Mouse (Mus musculus) forebrain, embryonic 13.5 days (tissue): Measurements from ENCODE around the gene Atp6v1e1. TPM values are rescaled to one million over a fixed set of nuclear protein-coding genes. Genes with fewer than 3 reads are reported as not detected.

Experiments
- ATAC-seq: fragments of 200-750 bp; cut with Nextera tagmentation; 2 replicates; pipeline ENCODE4 v1.8.0; 2017
- H3K27ac ChIP-seq: fragments of 300-500 bp; sonication (generic); 2 replicates; pipeline ENCODE4 v1.5.1; 2015; ENCODE audit warnings: inconsistent platforms, mild to moderate bottlenecking, moderate library complexity
- H3K27me3 ChIP-seq: fragments of 300-500 bp; sonication (generic); 2 replicates; pipeline ENCODE4 v1.6.1; 2015; ENCODE audit warnings: mild to moderate bottlenecking, inconsistent platforms
- H3K36me3 ChIP-seq: fragments of 300-500 bp; sonication (generic); 2 replicates; pipeline ENCODE4 v1.6.1; 2015; ENCODE audit warnings: mild to moderate bottlenecking, inconsistent platforms; ENCODE audit not compliant: poor library complexity, severe bottlenecking
- H3K4me1 ChIP-seq: fragments of 300-500 bp; sonication (generic); 2 replicates; pipeline ENCODE4 v1.6.1; 2015; ENCODE audit warnings: inconsistent platforms
- H3K4me2 ChIP-seq: fragments of 300-500 bp; sonication (generic); 2 replicates; pipeline ENCODE4 v1.6.1; 2015; ENCODE audit warnings: inconsistent platforms, mild to moderate bottlenecking, moderate library complexity
- H3K4me3 ChIP-seq: fragments of 300-500 bp; sonication (generic); 2 replicates; pipeline ENCODE4 v1.5.1; 2015; ENCODE audit warnings: mild to moderate bottlenecking, inconsistent platforms
- H3K9ac ChIP-seq: fragments of 300-500 bp; sonication (generic); 2 replicates; pipeline ENCODE4 v1.6.1; 2015; ENCODE audit warnings: mild to moderate bottlenecking, inconsistent platforms
- H3K9me3 ChIP-seq: fragments of 300-500 bp; sonication (generic); replicated peaks from 2 replicates; pipeline ENCODE4 v1.6.1; 2016; ENCODE audit warnings: inconsistent platforms
- WGBS: fragments of 180-500 bp; shearing (Covaris S2); methylation state at CpG from one replicate; pipeline ENCODE4 v1.1.7; 2015; 5-methylcytosine and 5-hydroxymethylcytosine counted together
- polyA plus RNA-seq: library from polyadenylated mRNA; unstranded; fragments of >200 nt; fragmentation: Nextera tagmentation; extraction: Ambion mirVana; gene quantifications from 2 replicates; pipeline ENCODE4 v1.2.1, GENCODE M21; 2015

Gene Atp6v1e1
- polyA plus RNA-seq, 1 experiment from 2014 or later = 196 TPM

DNA sequence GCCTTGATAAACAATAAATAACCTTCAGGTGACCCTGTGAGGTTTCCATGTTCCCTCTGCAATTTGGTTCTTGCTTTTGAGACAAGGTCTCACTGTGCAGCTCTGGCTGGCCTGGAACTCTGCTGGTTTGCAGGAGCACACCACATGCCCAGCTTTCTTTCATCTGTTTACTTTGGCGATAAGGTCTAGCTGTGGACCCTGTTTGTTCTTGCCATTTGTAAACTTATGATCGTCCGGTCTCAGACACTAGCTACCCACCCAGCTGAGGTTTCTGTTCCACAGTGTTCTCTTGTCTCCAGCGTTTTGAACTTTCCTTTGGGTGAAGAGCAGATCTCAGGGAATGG lies 14.9 kb downstream of the Atp6v1e1 start:
- WGBS = 98% methylated on average over 4 of the region's 4 CpGs
- H3K36me3 ChIP-seq = peaks cover 94% of the 10 kb centered on the region
- no peaks in the 10 kb centered on the region for H3K9me3 ChIP-seq
- H3K4me3 ChIP-seq = no peak overlapping the region
- no peak overlapping the region for H3K27ac ChIP-seq
- H3K27me3 ChIP-seq = no peaks in the 10 kb centered on the region
- no peak overlapping the region for H3K9ac ChIP-seq
- no peak for ATAC-seq
- H3K4me2 ChIP-seq = no peak overlapping the region
- H3K4me1 ChIP-seq = no peaks in the 10 kb centered on the region

DNA sequence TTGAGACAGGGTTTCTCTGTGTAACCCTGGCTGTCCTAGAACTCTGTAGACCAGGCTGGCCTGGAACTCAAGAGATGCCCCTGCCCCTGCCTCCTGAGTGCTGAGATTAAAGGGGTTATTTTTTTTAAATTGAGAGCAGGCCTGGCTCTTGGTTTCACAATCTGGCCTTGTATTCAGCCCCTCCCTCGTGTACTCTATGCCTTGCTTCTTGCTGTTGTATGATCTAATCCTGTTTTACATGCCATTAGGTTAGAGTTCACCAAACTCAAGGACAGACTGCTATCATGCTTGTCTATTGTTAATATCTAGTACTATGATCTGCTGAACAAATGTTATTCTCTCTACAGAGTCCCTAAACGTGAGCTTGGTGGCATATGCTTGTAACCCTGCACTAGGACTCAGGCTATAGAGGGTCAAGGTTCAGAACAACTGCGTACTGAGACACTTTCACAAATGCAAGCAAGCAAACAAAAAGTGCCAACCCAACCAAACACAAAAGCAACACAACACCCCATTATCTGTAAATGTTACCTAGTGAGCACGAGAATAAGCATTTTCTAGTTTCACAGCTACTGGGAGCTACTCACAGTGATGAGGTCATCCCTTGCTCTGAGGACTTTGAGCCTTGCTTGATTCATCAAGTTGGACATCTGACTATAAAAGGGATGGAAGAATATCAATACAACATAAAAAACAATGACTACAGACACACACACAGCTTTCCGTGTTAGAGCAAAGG lies 15.4 kb downstream of the Atp6v1e1 start:
- Histone ChIP-seq H3K27me3 (no peaks in the 10 kb centered on the region), H3K36me3 (peaks cover 97% of the 10 kb centered on the region), H3K4me2 (no peak overlapping the region), H3K27ac (no peak overlapping the region), H3K4me3 (no peak overlapping the region), H3K9ac (no peak overlapping the region), H3K4me1 (no peaks in the 10 kb centered on the region), H3K9me3 (no peaks in the 10 kb centered on the region)
- WGBS = 84% methylated on average over 5 of the region's 5 CpGs
- no peak for ATAC-seq

DNA sequence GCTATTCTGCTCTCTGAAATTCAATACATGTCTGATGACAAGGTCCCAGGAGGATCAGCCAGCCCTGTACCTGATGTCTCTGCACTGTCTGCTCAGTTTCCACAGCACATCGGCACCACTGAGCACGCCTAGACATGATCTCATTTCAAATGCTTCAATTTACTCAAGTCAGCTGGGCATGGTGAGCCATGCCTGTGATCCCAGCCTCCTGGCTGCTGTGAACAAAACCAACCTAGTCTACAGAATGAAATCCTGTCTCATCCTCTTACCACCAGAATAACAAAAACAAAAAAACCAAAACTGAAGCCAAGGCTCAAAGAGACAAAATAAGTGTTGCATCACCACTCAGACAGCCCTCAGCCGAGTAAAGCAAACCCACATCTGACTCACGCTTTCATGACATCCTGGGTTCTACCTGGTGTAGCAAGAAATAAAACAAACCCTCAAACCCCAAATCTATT lies 23.0 kb downstream of the Atp6v1e1 start:
- no peak for ATAC-seq

DNA sequence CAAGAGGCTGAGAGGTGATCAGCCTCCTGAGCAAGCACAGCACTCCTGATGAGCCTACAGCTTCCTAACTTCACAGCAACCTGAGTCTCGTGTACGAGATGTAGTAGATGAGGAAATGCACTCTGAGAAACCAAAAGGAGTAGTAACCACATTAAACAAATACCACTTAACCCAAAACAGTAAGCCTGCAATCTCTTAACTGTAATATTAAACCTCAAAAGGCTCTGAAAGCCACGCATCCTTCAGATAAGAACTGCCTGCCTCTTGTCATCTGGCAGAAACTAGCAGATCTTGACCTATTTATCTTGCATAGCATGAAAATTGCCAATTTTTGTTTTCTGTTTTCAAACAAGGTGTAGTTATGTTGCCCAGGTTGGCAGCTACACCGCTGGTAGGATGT lies 23.7 kb downstream of the Atp6v1e1 start:
- no peaks in the 10 kb centered on the region for H3K4me1 ChIP-seq
- no peak overlapping the region for H3K4me2 ChIP-seq
- no peak overlapping the region for H3K9ac ChIP-seq
- ATAC-seq = no peak
- H3K27me3 ChIP-seq = no peaks in the 10 kb centered on the region
- no peak overlapping the region for H3K27ac ChIP-seq
- WGBS = 96% methylated on average over 4 of the region's 4 CpGs
- no peaks in the 10 kb centered on the region for H3K9me3 ChIP-seq
- H3K4me3 ChIP-seq = no peak overlapping the region
- peaks cover 100% of the 10 kb centered on the region for H3K36me3 ChIP-seq

More for the DNA sequence above, 23.0 kb downstream of the Atp6v1e1 start:
- peaks cover 100% of the 10 kb centered on the region for H3K36me3 ChIP-seq
- no peak overlapping the region for H3K4me2 ChIP-seq
- H3K27ac ChIP-seq = no peak overlapping the region
- no peaks in the 10 kb centered on the region for H3K9me3 ChIP-seq
- 86% methylated on average over 4 of the region's 4 CpGs for WGBS
- H3K27me3 ChIP-seq = no peaks in the 10 kb centered on the region
- H3K4me1 ChIP-seq = no peaks in the 10 kb centered on the region
- H3K9ac ChIP-seq = no peak overlapping the region
- no peak overlapping the region for H3K4me3 ChIP-seq

GRCm38 (mm10) chr6:120798019-120798418 lies 24.6 kb downstream of the Atp6v1e1 start:
- no peak overlapping the region for H3K4me3 ChIP-seq
- no peaks in the 10 kb centered on the region for H3K4me1 ChIP-seq
- ATAC-seq = no peak
- no peak overlapping the region for H3K9ac ChIP-seq
- H3K27ac ChIP-seq = no peak overlapping the region
- H3K9me3 ChIP-seq = no peaks in the 10 kb centered on the region
- 94% methylated on average over 7 of the region's 7 CpGs for WGBS
- H3K27me3 ChIP-seq = no peaks in the 10 kb centered on the region
- peaks cover 100% of the 10 kb centered on the region for H3K36me3 ChIP-seq
- H3K4me2 ChIP-seq = no peak overlapping the region

- Histone ChIP-seq H3K4me2 (no peak overlapping the region), H3K9ac (no peak overlapping the region), H3K36me3 (peaks cover 95% of the 10 kb centered on the region), H3K4me1 (no peaks in the 10 kb centered on the region), H3K4me3 (no peak overlapping the region), H3K27ac (no peak overlapping the region), H3K27me3 (no peaks in the 10 kb centered on the region), H3K9me3 (no peaks in the 10 kb centered on the region)
- no peak for ATAC-seq
- 80% methylated on average over 2 of the region's 2 CpGs for WGBS
These were observed 26.5 kb downstream of the Atp6v1e1 start for GRCm38 (mm10) chr6:120796111-120796510.

DNA sequence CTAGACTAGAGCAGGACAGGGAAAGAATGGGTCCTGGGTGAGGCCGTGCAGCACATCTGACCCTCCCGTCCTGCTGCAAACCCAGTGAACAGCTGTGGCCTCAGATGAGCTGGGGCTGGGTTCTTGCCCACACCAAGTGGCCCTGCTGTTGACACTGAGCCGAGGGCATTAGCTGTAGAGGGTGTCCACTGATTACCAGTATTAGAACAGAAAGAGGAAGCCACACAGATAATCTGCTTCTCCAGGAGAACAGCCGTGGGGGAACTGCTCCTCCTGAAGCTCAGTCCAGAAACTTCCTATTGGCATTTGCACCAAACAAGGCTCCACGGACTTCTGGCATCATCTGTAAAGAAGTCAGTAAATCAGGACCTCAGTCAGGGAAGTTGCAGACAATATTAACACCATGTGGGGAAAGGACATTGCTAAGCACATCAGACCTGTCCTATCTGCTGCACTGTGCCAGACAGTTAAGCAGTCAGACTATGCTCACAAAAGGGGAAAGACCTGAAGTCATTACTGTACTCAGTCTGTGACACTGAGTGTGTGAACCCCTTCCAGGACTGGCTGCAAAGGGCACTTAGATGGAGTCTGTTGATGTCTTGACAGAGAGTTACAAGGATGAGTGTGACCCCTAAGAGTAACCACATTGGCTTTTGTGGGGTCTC lies 27.0 kb downstream of the Atp6v1e1 start:
- H3K9ac ChIP-seq = no peak overlapping the region
- peaks cover 90% of the 10 kb centered on the region for H3K36me3 ChIP-seq
- H3K4me1 ChIP-seq = no peaks in the 10 kb centered on the region
- no peaks in the 10 kb centered on the region for H3K27me3 ChIP-seq
- no peaks in the 10 kb centered on the region for H3K9me3 ChIP-seq
- no peak for ATAC-seq
- H3K27ac ChIP-seq = no peak overlapping the region
- H3K4me3 ChIP-seq = no peak overlapping the region
- no peak overlapping the region for H3K4me2 ChIP-seq
- 84% methylated on average over 5 of the region's 5 CpGs for WGBS

DNA sequence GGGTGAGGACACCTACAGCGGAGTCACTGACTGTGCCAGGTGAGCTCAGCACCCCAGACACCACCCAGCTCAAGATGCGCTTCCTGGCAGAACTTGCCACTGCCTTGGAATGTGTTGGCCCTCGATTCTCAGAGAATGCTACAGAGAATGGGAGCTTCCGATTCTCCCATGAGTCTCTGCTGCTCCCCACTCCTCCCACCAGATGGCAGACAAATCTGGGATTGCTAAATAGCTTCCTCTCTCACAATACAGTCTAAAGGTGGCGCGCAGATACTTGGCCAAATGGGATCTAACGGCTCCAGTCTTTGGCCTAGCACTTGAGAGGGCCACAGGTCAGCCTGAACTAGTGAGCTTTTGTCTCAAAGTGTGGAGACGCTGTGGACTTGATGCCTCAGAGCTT lies 29.6 kb downstream of the Atp6v1e1 start:
- Histone ChIP-seq H3K9ac (no peak overlapping the region), H3K27ac (no peak overlapping the region; the same call in 1 of the 2 replicates), H3K4me3 (no peak overlapping the region), H3K36me3 (peaks cover 64% of the 10 kb centered on the region), H3K4me2 (no peak overlapping the region), H3K27me3 (no peaks in the 10 kb centered on the region), H3K4me1 (no peaks in the 10 kb centered on the region), H3K9me3 (no peaks in the 10 kb centered on the region)
- WGBS = 81% methylated on average over 8 of the region's 8 CpGs
- ATAC-seq = no peak

DNA sequence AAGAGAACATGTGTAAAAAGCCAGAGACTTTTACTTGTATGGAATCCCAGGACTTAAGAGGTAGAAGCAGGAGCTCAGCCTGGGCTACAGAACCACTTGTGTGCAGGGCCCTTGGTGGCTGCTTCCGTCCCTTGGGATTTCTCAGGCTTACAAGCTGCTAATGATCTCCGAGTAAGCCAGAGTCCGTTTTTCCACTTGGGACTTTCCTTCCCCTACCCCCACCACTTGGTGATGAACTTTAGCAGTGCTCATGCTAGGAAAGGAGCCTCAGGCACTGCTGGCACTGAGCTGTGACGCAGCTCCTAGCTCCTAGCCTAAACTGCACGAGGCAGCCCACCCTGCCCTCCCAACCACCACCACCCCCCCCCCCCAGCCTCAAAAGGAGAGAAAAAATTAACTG lies 31.9 kb downstream of the Atp6v1e1 start:
- no peak overlapping the region for H3K4me3 ChIP-seq

DNA sequence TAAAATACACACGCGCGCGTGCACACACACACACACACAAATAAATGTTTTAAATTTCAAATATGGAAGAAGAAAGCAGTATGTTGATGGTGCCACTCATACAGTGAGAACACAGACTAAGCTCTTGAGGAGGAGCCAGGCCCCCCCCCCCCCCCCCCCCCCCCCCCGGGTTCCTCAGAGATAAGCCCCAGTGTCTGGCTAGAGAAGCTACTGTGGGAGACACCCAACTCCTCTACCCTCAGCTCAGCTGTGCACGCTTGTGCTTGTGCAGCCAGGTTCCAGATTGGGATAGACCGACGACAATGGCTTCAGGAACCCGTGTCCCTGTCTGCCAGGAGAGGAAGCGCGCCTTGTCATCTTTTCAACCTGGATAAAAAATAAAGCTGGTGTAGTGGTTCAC lies 32.4 kb downstream of the Atp6v1e1 start:
- H3K9ac ChIP-seq = no peak overlapping the region
- WGBS = 88% methylated on average over 11 of the region's 11 CpGs
- H3K4me1 ChIP-seq = no peaks in the 10 kb centered on the region
- H3K9me3 ChIP-seq = no peaks in the 10 kb centered on the region
- peaks cover 36% of the 10 kb centered on the region for H3K36me3 ChIP-seq
- H3K27ac ChIP-seq = no peak overlapping the region
- no peaks in the 10 kb centered on the region for H3K27me3 ChIP-seq
- H3K4me3 ChIP-seq = no peak overlapping the region
- no peak overlapping the region for H3K4me2 ChIP-seq
- peak; percentile 34 for ATAC-seq

More for the DNA sequence above, 31.9 kb downstream of the Atp6v1e1 start:
- Histone ChIP-seq H3K27ac (no peak overlapping the region), H3K9ac (no peak overlapping the region), H3K9me3 (no peaks in the 10 kb centered on the region), H3K4me2 (no peak overlapping the region), H3K4me1 (no peaks in the 10 kb centered on the region), H3K36me3 (peaks cover 41% of the 10 kb centered on the region), H3K27me3 (no peaks in the 10 kb centered on the region)
- no peak for ATAC-seq
- 83% methylated on average over 5 of the region's 5 CpGs for WGBS

GRCm38 (mm10) chr6:120788904-120789303 lies 33.7 kb downstream of the Atp6v1e1 start:
- no peak overlapping the region for H3K4me3 ChIP-seq
- no peak overlapping the region for H3K27ac ChIP-seq
- peaks cover 23% of the 10 kb centered on the region for H3K36me3 ChIP-seq
- H3K4me1 ChIP-seq = peaks cover 6% of the 10 kb centered on the region; the same call in 1 of the 2 replicates
- no peak overlapping the region for H3K9ac ChIP-seq
- H3K9me3 ChIP-seq = no peaks in the 10 kb centered on the region
- no peaks in the 10 kb centered on the region for H3K27me3 ChIP-seq
- H3K4me2 ChIP-seq = no peak overlapping the region
- ATAC-seq = no peak

GRCm38 (mm10) chr6:120788068-120788607 lies 34.5 kb downstream of the Atp6v1e1 start:
- Histone ChIP-seq H3K27me3 (no peaks in the 10 kb centered on the region), H3K9ac (no peak overlapping the region), H3K4me3 (no peak overlapping the region), H3K4me1 (peaks cover 6% of the 10 kb centered on the region; the same call in 1 of the 2 replicates), H3K27ac (no peak overlapping the region), H3K9me3 (no peaks in the 10 kb centered on the region), H3K36me3 (peaks cover 16% of the 10 kb centered on the region), H3K4me2 (no peak overlapping the region)
- WGBS = 82% methylated on average over 5 of the region's 5 CpGs
- ATAC-seq = no peak
